Mouse (Mus musculus): Measurements from ENCODE around the gene Prrx1. TPM values are rescaled to one million over a fixed set of nuclear protein-coding genes. Genes with fewer than 3 reads are reported as not detected.

The Prrx1 gene
- polyA plus RNA-seq, 1 experiment from 2014 or later = 16.5 TPM

DNA sequence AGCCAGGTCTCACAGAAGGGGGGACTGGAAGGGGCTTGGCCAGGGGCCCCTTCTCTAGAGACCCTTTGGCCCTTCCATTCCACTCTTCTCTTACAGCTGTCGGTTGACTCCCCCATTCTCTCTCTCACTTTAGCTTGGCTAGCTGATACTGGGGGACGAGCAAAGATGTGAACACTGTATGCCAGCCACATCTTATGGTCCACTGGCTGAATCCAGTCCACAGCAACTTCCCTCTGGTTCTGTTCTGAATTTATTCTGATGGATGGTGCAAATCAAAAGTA is 32.7 kb downstream of the Prrx1 start:
- no peak overlapping the region for H3K4me3 ChIP-seq
- no peaks in the 10 kb centered on the region for H3K9me3 ChIP-seq (replicated peaks)
- no peak overlapping the region for H3K27ac ChIP-seq (replicated peaks)
- no peaks in the 10 kb centered on the region for H3K27me3 ChIP-seq (ENCODE audit: low read depth, poor library complexity, severe bottlenecking)
- H3K4me1 ChIP-seq = peaks cover 20% of the 10 kb centered on the region
- no peaks in the 10 kb centered on the region for H3K36me3 ChIP-seq
- 47% methylated on average over 2 of the region's 2 CpGs for WGBS
- no peak for DNase-seq (ENCODE audit: low spot score)

DNA sequence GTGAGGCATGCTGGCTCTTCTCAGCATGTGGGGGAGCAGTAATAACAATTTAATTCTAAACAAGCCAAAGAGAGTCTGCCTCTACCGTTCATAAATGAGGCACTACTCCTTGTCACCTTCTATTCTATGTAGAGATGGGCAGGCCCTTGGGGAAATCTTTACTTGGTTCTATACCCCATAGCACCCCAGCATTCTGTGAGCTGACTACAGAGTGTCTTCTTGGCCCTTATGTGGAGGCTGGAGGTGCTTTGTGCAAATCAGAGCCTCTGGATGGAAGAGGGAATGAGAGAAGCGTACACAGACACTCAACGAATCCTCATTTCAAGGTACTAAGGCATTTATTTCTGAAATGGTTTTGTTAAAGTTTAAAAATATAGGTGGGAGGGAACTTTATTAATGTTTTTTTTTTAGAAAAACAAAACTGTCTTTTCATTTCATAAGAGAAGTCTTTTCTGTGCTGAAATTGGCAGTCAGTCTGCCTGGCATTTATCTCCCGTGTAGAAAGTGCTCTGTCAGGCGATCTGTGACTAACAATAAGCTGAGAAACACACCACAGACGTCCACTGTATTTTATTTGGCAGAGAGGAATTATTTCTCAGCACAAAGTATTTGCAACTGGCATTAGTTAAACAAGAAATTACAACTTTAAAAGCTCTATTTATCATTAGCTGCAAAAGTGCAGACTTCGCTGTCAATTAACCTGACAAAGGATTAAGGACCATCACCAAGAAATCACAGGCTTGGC is 33.2 kb downstream of the Prrx1 start:
- DNase-seq (ENCODE audit: low spot score) = no peak
- no peaks in the 10 kb centered on the region for H3K9me3 ChIP-seq (replicated peaks)
- peaks cover 17% of the 10 kb centered on the region for H3K4me1 ChIP-seq
- WGBS = 69% methylated on average over 7 of the region's 7 CpGs
- H3K36me3 ChIP-seq = no peaks in the 10 kb centered on the region
- H3K27ac ChIP-seq (replicated peaks) = no peak overlapping the region
- no peak overlapping the region for H3K4me3 ChIP-seq
- no peaks in the 10 kb centered on the region for H3K27me3 ChIP-seq (ENCODE audit: low read depth, poor library complexity, severe bottlenecking)

DNA sequence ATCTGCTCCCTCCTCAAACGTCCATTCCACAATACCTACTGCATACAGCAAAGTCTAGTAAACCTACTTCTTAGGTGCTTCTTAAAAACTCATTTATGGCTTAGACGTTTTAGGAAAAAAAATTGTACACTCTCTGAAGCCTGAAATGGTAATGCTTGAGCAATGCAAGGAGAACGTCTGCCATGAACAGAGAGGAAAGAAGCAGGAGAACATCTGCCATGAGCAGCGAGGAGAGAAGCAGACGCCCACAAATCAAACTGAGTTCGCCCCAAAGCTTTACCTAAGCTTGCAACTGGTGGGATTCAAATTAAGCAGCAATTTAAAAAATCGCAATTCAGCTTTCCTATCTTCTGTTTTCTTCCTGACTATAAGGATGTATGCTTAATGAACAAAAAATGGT is 36.4 kb downstream of the Prrx1 start:
- Histone ChIP-seq H3K27ac (replicated peaks) (no peak overlapping the region), H3K9me3 (replicated peaks) (no peaks in the 10 kb centered on the region), H3K27me3 (ENCODE audit: low read depth, poor library complexity, severe bottlenecking) (no peaks in the 10 kb centered on the region), H3K4me1 (peaks cover 13% of the 10 kb centered on the region), H3K4me3 (no peak overlapping the region), H3K36me3 (no peaks in the 10 kb centered on the region)
- 88% methylated on average over 7 of the region's 7 CpGs for WGBS
- no peak for DNase-seq (ENCODE audit: low spot score)

GRCm38 (mm10) chr1:163274919-163275318 is 38.6 kb downstream of the Prrx1 start:
- DNase-seq (ENCODE audit: low spot score) = no peak
- H3K4me1 ChIP-seq = no peaks in the 10 kb centered on the region
- H3K4me3 ChIP-seq = no peak overlapping the region
- H3K27ac ChIP-seq (replicated peaks) = no peak overlapping the region
- H3K36me3 ChIP-seq = no peaks in the 10 kb centered on the region
- no peaks in the 10 kb centered on the region for H3K27me3 ChIP-seq (ENCODE audit: low read depth, poor library complexity, severe bottlenecking)
- WGBS = 90% methylated on average over 3 of the region's 3 CpGs
- H3K9me3 ChIP-seq (replicated peaks) = no peaks in the 10 kb centered on the region

- 89% methylated on average over 3 of the region's 3 CpGs for WGBS
- Histone ChIP-seq H3K4me1 (no peaks in the 10 kb centered on the region), H3K27me3 (ENCODE audit: low read depth, poor library complexity, severe bottlenecking) (no peaks in the 10 kb centered on the region), H3K27ac (replicated peaks) (no peak overlapping the region), H3K9me3 (replicated peaks) (no peaks in the 10 kb centered on the region), H3K36me3 (no peaks in the 10 kb centered on the region), H3K4me3 (no peak overlapping the region)
- DNase-seq (ENCODE audit: low spot score) = no peak
These were observed 40.4 kb downstream of the Prrx1 start for GRCm38 (mm10) chr1:163273132-163273531.

DNA sequence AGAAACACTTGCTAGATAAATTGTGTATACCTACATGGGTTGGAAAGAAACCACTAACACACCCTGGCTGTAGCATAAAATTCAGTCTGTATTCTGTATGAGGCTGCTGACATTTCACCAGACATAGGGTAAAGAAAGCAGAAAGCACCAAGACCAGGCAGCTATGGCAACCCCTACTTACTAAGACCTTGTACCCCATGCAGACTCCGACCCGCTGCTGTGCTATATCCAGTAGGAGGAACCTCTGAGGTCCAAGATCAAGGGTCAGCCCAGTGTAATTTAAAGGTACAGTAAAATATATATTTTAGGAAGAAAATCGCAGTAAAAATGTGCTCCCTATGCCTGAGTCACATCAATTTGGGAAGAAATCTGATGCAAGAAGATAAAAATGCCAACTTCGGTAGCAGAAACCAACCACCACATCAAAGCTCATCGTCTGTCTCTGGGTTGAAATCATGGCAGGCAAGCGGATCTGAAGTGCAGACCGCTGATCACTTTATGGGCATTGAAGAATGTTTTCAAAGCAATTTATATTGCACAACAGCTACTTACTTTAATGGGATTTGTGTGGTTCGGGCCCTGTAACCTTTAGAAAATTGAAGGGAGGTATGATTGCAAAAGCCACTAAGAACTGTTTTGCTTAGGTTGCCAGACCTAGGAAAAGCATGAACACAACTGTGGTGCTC is 46.5 kb downstream of the Prrx1 start:
- Histone ChIP-seq H3K9me3 (replicated peaks) (no peaks in the 10 kb centered on the region), H3K36me3 (no peaks in the 10 kb centered on the region), H3K27me3 (ENCODE audit: low read depth, poor library complexity, severe bottlenecking) (no peaks in the 10 kb centered on the region), H3K27ac (replicated peaks) (no peak overlapping the region), H3K4me1 (no peaks in the 10 kb centered on the region), H3K4me3 (no peak overlapping the region)
- DNase-seq (ENCODE audit: low spot score) = no peak
- 93% methylated on average over 8 of the region's 8 CpGs for WGBS

- Histone ChIP-seq H3K4me3 (no peak overlapping the region), H3K27ac (replicated peaks) (no peak overlapping the region), H3K9me3 (replicated peaks) (no peaks in the 10 kb centered on the region), H3K27me3 (ENCODE audit: low read depth, poor library complexity, severe bottlenecking) (no peaks in the 10 kb centered on the region), H3K4me1 (no peaks in the 10 kb centered on the region), H3K36me3 (no peaks in the 10 kb centered on the region)
- DNase-seq (ENCODE audit: low spot score) = no peak
- WGBS = 81% methylated on average over 2 of the region's 2 CpGs
These were observed 56.2 kb downstream of the Prrx1 start for GRCm38 (mm10) chr1:163257298-163257697.

DNA sequence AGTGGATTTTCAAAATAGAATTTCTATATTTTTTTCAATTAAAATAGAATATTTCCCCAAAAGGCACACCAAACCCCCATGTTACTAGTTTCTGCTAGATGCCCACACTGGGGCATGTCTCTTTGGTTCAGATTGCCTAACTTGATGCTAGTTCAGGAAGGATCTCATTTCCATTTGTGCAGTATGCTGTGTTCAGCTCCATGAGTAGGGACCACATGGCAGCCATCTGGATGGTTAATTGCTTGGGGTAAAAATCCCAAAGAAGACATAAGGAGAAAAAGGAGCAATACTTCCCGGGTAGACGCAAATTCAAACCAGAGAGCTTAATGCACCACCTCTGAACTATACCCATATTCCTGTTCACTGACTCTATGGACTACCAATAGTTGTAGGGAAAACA is 57.6 kb downstream of the Prrx1 start:
- Histone ChIP-seq H3K4me1 (no peaks in the 10 kb centered on the region), H3K36me3 (no peaks in the 10 kb centered on the region), H3K27me3 (ENCODE audit: low read depth, poor library complexity, severe bottlenecking) (no peaks in the 10 kb centered on the region), H3K9me3 (replicated peaks) (no peaks in the 10 kb centered on the region), H3K27ac (replicated peaks) (no peak overlapping the region), H3K4me3 (no peak overlapping the region)
- DNase-seq (ENCODE audit: low spot score) = no peak
- 92% methylated on average over 2 of the region's 2 CpGs for WGBS

DNA sequence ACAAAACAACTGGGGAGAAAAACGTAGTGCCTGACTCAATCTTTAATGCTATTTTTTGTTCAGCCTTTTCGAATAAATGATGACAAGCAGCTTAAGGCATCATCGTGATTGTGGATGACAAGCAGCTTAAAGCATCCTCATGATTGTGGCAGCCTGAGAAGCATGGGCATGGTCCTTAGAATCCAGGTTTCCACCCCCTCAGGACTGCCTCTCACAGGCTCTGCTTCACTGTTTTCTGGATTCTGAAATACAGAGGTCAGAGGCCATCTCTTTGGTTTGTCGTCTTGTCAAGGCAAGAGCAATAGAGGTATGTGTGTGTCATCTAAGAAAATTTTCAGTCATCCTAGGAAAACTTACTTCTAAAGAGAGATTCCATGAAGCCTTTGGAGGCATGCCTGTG is 60.7 kb downstream of the Prrx1 start:
- DNase-seq (ENCODE audit: low spot score) = no peak
- no peaks in the 10 kb centered on the region for H3K4me1 ChIP-seq
- H3K27ac ChIP-seq (replicated peaks) = no peak overlapping the region
- H3K9me3 ChIP-seq (replicated peaks) = no peaks in the 10 kb centered on the region
- H3K36me3 ChIP-seq = no peaks in the 10 kb centered on the region
- no peak overlapping the region for H3K4me3 ChIP-seq
- 83% methylated on average over 4 of the region's 4 CpGs for WGBS
- no peaks in the 10 kb centered on the region for H3K27me3 ChIP-seq (ENCODE audit: low read depth, poor library complexity, severe bottlenecking)

GRCm38 (mm10) chr1:163252331-163252730 is 61.2 kb downstream of the Prrx1 start:
- Histone ChIP-seq H3K4me1 (no peaks in the 10 kb centered on the region), H3K4me3 (no peak overlapping the region), H3K27me3 (ENCODE audit: low read depth, poor library complexity, severe bottlenecking) (no peaks in the 10 kb centered on the region), H3K36me3 (no peaks in the 10 kb centered on the region), H3K9me3 (replicated peaks) (no peaks in the 10 kb centered on the region), H3K27ac (replicated peaks) (no peak overlapping the region)
- WGBS = 85% methylated on average over 5 of the region's 5 CpGs
- no peak for DNase-seq (ENCODE audit: low spot score)

- no peaks in the 10 kb centered on the region for H3K36me3 ChIP-seq
- no peak for DNase-seq (ENCODE audit: low spot score)
- WGBS = 93% methylated on average over 1 of the region's 1 CpGs
- H3K4me1 ChIP-seq = no peaks in the 10 kb centered on the region
- H3K9me3 ChIP-seq (replicated peaks) = no peaks in the 10 kb centered on the region
- H3K27ac ChIP-seq (replicated peaks) = no peak overlapping the region
- H3K4me3 ChIP-seq = no peak overlapping the region
- no peaks in the 10 kb centered on the region for H3K27me3 ChIP-seq (ENCODE audit: low read depth, poor library complexity, severe bottlenecking)
These were observed 61.7 kb downstream of the Prrx1 start for GRCm38 (mm10) chr1:163251766-163252165.

DNA sequence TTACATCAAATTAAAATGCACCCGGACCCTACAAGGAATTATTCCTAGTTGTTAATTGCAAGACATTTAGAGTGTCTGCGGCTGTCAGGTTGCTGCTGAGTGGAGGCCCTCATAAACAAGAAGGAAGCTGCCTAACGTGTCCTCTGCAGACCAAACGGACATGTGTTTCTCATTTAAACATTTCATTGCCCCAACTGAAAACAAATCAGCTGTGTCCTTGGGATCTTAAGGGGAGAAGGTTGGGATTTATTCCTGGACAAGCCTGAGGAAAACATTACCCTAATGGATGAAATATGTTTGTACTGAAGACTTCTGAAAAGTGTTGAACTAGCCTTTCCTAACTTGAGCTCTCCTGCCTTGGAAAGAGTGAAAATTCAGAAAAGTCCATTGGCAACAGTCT is 74.6 kb downstream of the Prrx1 start:
- Histone ChIP-seq H3K27me3 (ENCODE audit: low read depth, poor library complexity, severe bottlenecking) (no peaks in the 10 kb centered on the region), H3K9me3 (replicated peaks) (no peaks in the 10 kb centered on the region), H3K4me3 (no peak overlapping the region), H3K4me1 (no peaks in the 10 kb centered on the region), H3K27ac (replicated peaks) (no peak overlapping the region), H3K36me3 (no peaks in the 10 kb centered on the region)
- DNase-seq (ENCODE audit: low spot score) = no peak
- 70% methylated on average over 4 of the region's 4 CpGs for WGBS

- no peak for DNase-seq (ENCODE audit: low spot score)
- WGBS = 82% methylated on average over 3 of the region's 3 CpGs
These were observed 82.3 kb downstream of the Prrx1 start for GRCm38 (mm10) chr1:163231230-163231629.

More at GRCm38 (mm10) chr1:163231230-163231629, 82.3 kb downstream of the Prrx1 start:
- Histone ChIP-seq H3K4me3 (no peak overlapping the region), H3K4me1 (no peaks in the 10 kb centered on the region), H3K9me3 (replicated peaks) (no peaks in the 10 kb centered on the region), H3K27ac (replicated peaks) (no peak overlapping the region), H3K27me3 (ENCODE audit: low read depth, poor library complexity, severe bottlenecking) (no peaks in the 10 kb centered on the region), H3K36me3 (no peaks in the 10 kb centered on the region)

All from midbrain, embryonic 10.5 days (tissue).